Mouse (Mus musculus) heart, postnatal 25 days (tissue): ENCODE measurements around the gene Tmem231. TPM values are rescaled to one million over a fixed set of nuclear protein-coding genes. Genes with fewer than 3 reads are reported as not detected.
"Not testable (repeated sequence)": the region's sequence is repeated elsewhere in the genome, so short reads cannot be mapped to it uniquely, and the experiment has no call there.

ENCODE experiments used
- DNase-seq: peaks from one replicate; pipeline ENCODE4 v3.0.0; 2022; ENCODE audit warnings: low spot score
- intact Hi-C: fragments of 180-260 bp; cut with DNase I; formaldehyde crosslinking; loops from one replicate; pipeline ENCODE4 v1.15.1; 2025
- total RNA-seq, 2 experiments: library from RNA; stranded (reverse); gene quantifications; 2 replicates each; pipeline ENCODE4 v1.2.3; 2021

The Tmem231 gene
- total RNA-seq, 2 experiments from 2014 or later = 1.5 to 2.1 TPM

DNA sequence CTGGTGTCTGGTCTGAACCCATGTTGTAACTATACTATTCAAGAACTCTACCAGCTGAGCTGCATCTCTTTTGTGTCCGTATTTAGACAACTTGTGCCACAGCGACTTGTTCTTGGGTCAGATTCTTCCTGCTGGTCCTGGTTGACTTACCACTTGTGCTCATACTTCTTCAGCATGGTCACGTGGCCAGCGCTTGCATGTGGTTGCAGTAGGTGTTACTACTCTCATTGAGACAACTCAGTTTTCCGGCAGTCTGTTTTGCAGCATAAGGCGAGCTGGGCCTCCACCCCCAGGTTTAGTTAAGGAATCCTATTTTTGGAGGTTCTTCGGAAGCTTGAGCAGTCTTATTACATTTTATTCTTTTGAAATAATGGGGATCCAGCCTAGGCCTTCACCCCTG lies 17.6 kb upstream of the Tmem231 start:
- no peak for DNase-seq
- intact Hi-C loops = no loop called here

DNA sequence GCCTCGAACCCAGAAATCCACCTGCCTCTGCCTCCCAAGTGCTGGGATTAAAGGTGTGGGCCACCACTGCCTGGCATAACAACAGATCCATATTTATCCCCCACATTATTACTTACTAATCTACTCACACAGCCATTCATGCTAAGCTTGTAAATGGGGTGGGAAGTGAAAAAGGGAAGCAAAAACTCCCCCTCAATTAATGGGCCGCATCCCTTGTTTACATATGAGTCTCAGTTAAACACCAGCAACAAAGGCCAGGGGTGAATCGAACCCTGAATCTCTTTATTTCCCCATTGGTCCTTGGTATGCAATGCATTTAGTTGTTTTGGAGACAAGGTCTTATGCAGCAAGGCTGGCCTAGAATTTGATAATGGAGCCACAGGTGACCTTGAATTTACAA lies 17.2 kb upstream of the Tmem231 start:
- intact Hi-C loops = no loop called here
- DNase-seq = no peak

DNA sequence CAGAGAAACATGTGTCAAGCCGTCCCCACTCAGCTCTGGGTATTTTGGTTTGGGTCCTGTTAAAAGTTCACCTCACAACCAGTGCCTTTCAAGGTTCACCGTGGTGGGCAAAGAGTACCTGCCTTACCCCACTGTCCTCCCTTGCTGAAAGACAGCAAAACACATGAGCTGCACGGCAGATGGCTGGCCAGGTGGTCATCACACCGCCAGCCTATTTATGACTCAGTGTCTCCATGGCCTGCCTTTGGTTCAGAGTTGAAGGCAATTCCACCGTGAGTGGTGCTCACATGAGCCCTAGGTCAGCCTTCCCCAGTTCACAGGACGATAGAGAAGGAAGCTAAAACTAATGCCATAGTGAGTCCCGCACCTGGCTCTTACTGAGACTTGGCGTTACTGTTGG lies 14.3 kb upstream of the Tmem231 start:
- no peak for DNase-seq
- intact Hi-C loops = no loop called here

DNA sequence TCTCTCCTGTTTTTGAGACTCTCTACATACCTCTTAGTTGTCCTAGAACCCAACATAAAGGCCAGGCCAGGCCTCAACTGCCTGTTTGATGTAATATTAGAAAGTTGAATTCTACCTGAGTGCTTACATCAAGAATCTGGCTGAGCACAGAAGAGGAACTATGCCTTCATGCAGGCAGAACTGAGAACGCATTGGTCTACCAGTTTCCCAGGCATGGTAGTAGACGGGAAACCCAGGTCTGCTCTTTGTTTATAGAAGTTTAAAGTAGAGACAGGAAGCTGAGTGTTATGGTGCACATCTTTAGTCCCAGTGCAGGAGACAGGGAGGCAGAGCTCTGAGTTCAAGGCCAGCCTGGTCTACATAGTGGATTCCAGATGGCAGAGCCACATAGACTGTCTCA lies 13.5 kb upstream of the Tmem231 start:
- intact Hi-C loops = no loop called here
- DNase-seq = no peak

DNA sequence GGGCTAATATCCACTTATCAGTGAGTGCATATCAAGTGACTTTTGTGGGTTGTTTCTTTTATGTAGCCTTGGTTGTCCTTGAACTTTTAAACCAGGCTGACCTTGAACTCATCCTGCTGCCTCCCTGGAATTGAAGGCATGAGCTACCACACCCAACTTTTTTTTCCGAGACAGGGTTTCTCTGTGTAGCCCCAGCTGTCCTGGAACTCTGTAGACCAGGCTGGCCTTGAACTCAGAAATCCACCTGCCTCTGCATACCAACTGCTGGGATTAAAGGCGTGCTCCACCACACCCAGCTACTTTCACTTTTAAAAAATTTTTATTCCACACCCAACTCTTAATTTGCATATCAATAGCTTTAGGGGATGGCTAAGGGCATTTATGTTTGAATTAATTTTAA lies 9.9 kb upstream of the Tmem231 start:
- intact Hi-C loops = loop anchor here (5.0 kb wide), 1 partner anchor 49 kb away; the partner anchor contains the start of gene Adat1
- DNase-seq = no peak

DNA sequence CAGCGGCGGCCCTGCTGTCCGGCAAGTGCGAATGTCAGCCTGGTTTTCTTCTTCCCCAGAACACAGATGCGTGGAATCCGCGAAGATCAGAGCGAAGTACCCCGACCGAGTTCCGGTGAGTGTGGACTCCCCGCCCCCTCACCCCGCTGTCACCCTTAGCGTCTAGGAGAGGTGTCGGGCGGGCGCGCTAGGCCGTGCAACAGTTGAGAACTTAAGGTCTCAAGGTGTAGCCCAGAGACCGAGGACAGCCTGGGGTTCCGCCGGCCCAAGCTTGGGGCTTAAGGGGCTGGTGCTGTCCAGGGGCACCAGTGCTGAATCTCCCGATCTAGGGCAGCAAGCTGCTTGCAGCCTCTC lies 7.4 kb upstream of the Tmem231 start:
- intact Hi-C loops = loop anchor here (5.0 kb wide), 1 partner anchor 51 kb away; the partner anchor contains the start of gene Adat1

GRCm38 (mm10) chr8:111940171-111941100 lies 6.8 kb upstream of the Tmem231 start, which contains the start of gene Gabarapl2:
Gabarapl2 (plus strand) TSS chr8:111940703.
- intact Hi-C loops = loop anchor here (5.0 kb wide), 1 partner anchor 52 kb away; the partner anchor contains the start of gene Adat1

More for the DNA sequence above, 7.4 kb upstream of the Tmem231 start:
- DNase-seq = peak; percentile 8

DNA sequence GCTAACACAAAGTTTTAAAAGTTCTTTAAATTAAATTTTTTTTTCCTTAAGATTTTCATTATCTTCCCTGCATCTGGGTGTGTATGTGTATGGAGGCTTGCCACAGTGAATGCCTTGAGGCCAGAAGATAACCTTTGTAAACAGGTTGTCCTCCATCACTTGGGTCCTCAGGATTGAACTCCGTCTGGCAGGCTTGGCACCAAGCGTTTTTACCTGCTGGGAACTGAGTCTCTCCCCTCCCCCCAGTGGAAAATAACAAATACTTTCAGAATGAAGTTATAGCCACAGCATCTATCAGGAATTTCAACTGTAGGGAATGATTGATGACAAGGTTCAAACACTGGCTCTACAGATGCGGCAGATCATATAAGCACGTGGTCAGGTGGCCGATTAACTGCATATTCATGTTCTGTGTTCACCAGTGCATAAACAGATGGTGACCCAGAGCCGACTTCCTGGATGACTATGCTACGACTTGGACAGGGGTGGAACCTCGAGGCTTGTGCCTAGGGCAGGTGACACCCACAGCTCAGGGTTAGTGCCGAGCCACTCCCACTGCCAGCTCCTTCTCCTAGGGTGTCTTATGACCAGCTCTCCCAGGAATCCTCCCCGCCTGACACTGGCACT lies 5.9 kb upstream of the Tmem231 start:
- intact Hi-C loops = loop anchor here (5.0 kb wide), 1 partner anchor 53 kb away; the partner anchor contains the start of gene Adat1
- peak; percentile 1 for DNase-seq

More at GRCm38 (mm10) chr8:111940171-111941100, 6.8 kb upstream of the Tmem231 start, which contains the start of gene Gabarapl2:
- peak; percentile 95 for DNase-seq

DNA sequence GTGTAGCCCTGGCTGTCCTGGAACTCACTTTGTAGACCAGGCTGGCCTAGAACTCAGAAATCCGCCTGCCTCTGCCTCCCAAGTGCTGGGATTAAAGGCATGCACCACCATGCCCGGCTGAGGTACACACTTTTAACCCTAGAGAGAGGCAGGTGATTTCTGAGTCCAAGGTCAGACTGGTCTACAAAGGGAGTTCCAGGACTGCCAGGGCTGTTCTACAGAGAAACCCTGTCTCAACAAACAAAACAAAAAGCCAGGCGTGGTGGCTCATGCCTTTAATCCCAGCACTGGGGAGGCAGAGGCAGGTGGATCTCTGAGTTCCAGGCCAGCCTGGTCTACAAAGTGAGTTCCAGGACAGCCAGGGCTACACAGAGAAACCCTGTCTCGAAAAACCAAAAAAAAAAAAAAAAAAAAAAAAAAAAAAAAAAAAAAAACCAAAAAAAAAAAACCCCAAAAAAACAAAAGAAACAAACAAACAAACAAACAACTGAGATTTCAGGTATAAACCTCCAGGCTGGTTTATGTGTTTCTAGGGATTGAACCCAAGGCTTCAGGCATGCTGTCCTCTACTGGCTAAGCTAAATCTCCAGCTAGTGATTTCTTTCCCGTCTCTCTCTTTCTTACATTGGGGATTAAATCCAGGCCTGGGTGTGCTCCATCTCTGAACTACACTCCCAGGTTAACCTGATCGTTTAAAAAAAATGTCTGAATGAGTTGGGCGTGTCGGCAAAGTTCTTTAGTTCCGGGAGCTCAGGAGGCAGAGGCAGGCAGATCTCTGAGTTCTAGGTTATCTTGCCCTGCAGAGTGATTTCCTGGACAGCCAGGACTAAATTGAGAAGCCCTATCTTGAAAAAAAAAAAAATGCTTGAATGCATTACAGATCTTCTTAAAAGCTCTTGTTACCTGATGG lies 4.7 kb upstream of the Tmem231 start:
- DNase-seq, intact Hi-C loops: not testable (repeated sequence)

DNA sequence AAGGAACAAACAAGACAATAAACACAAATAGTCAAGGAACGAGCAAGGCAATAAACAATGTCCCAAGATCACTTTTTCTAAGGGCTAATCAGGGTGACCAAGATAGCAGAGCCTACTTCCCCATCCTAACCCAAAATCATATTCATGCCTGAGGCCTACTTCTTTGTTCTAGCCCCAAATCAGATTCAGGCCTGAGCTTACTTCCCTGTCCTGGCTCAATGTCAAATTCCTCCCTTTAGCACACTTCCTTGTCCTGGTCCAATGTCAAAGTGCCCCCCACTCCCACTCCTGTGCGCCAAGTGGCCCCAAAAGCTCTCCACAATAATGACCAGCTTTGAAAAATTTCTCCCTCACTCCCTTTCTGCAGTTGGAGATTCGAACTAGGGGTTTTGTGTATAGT lies 3.5 kb upstream of the Tmem231 start:
- no peak for DNase-seq
- intact Hi-C loops = no loop called here

GRCm38 (mm10) chr8:111934201-111934600 lies 520 bp upstream of the Tmem231 start:
- DNase-seq = no peak
- intact Hi-C loops = no loop called here

GRCm38 (mm10) chr8:111932580-111933336 lies 923 bp downstream of the Tmem231 start:
- intact Hi-C loops = no loop called here
- peak; percentile 46 for DNase-seq

GRCm38 (mm10) chr8:111931721-111932120 lies 2.0 kb downstream of the Tmem231 start:
- intact Hi-C loops = no loop called here
- DNase-seq = no peak

GRCm38 (mm10) chr8:111929648-111930344 lies 3.9 kb downstream of the Tmem231 start:
- intact Hi-C loops = no loop called here
- DNase-seq = no peak

- DNase-seq = no peak
- intact Hi-C loops = loop anchor here (5.0 kb wide), 1 partner anchor 43 kb away; no protein-coding TSS in a partner anchor
These were observed 8.7 kb downstream of the Tmem231 start for GRCm38 (mm10) chr8:111924976-111925375.

DNA sequence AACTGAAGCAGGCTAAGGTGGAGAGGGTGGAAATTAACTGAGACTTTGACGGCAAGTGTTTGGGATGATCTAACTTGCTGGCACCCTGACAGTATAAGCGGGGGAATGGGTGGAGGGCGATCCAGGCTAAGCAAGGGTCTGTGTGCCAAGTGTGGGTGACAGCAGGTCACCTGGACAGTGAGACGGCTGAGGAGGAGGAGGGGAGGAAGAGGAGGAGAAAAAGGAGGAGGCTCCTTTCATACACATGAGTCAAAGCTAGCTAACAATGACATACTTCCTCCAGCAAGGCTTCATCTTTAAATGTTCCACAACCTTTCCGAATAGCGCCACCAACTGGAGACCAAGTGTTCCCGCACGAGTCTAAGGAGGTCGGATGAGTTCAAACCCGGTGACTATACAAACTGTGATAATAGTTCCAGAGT lies 10.3 kb downstream of the Tmem231 start:
- peak; percentile 13 for DNase-seq
- intact Hi-C loops = loop anchor here (5.0 kb wide), 1 partner anchor 41 kb away; no protein-coding TSS in a partner anchor

- intact Hi-C loops = loop anchor here (5.0 kb wide), 1 partner anchor 39 kb away; no protein-coding TSS in a partner anchor
- DNase-seq = no peak
These were observed 12.7 kb downstream of the Tmem231 start for GRCm38 (mm10) chr8:111920971-111921370.

GRCm38 (mm10) chr8:111919663-111920062 lies 14.0 kb downstream of the Tmem231 start:
- DNase-seq = no peak
- intact Hi-C loops = loop anchor here (5.0 to 10.0 kb wide), 2 partner anchors 37 to 245 kb away; no protein-coding TSS in a partner anchor
